Mouse (Mus musculus) right cerebral cortex, postnatal 10 days (tissue): ENCODE results near the gene Tpmt.
A peak's percentile ranks its signal among the peaks of the same experiment; 100 is the strongest.

Source experiments
- DNase-seq, 2 experiments: peaks; one replicate each; pipeline ENCODE4 v3.0.0; 2021; ENCODE audit warnings: low spot score in 2 of 2

Gene Tpmt

DNA sequence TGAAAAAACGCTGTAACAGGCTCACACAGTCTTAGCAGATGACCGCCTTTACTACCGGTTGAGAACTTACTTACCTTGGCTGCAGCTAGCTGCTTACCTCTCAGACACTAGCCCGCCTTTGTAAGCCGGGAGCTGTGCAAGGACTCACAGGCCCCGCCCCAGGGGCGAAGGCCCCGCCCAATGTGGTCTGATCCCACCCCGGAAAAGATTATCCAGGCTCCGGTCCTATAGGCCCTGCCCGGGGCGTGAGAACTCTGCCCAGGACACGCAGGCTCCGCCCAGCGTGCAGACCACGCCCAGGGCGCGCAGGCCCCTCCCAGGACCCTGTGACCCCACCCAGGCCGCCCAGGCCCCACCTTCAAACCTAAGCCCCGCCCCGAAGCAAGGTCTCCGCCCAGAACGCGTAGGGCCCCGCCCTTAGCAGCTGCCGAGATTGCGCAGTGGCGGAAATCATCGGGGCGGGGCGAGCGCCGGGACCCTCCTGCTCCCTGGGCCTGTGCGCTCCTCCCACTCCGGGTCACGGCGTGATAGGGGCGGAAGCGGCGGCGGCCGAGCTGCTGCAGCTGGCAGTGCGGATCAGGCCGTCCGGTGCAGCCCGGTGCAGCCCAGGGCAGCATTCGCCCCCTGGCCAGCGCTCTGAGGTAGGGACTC, 1.4 kb downstream of the Tpmt start, which contains the start of gene Kdm1b:
Gene Kdm1b (plus strand): TSS at position 470 of the 651 bp plus-strand sequence.
- peak; percentile 97 to 99 for DNase-seq

GRCm38 (mm10) chr13:47042024-47042633, 2.4 kb downstream of the Tpmt start:
- no peak for DNase-seq

DNA sequence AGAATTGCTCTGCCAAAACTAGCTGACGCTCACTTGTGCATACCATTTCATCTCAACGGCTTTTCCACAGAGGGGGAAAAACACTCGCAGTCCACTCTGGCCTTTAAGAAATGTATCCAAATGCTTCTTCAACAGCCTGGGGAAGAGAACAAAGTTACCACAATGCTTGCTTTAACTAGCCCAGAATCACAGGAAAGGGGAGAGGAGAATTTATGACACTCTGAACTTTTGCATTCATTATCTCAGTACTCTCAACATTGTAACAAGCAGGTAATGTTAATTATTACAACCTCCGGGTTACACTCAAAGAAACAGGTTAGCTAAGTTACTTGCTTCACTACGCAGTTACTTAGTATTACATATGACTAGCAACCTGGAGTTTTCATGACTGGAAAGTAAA, 4.5 kb downstream of the Tpmt start:
- no peak for DNase-seq

GRCm38 (mm10) chr13:47037946-47038345, 6.6 kb downstream of the Tpmt start:
- DNase-seq: no peak

DNA sequence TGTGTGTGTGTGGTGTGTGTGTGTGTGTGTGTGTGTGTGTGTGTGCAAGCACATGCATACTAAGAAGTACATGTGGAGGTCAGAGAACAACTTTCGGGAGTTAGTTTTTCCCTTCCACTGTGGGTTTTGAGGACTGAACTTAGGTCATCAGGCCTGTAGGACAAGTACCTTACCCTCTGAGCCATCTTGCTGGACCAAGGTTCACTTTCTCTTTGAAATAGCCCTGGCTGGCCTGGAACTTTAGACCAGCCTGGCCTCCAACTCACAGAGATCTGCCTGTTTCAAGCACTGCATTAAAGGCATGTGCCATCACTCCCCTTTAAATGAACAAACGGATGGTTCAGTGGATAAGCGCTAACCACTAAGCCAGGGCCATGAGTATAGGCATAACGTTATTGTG, 10.9 kb downstream of the Tpmt start:
- DNase-seq: no peak

GRCm38 (mm10) chr13:47030376-47031107, 14.0 kb downstream of the Tpmt start:
- DNase-seq: no peak

GRCm38 (mm10) chr13:47020798-47021197, 23.7 kb downstream of the Tpmt start:
- no peak for DNase-seq

GRCm38 (mm10) chr13:47019774-47020173, 24.8 kb downstream of the Tpmt start:
- no peak for DNase-seq

- DNase-seq: peak; percentile 81 to 83
Observed at GRCm38 (mm10) chr13:47017259-47017658, 27.3 kb downstream of the Tpmt start.

DNA sequence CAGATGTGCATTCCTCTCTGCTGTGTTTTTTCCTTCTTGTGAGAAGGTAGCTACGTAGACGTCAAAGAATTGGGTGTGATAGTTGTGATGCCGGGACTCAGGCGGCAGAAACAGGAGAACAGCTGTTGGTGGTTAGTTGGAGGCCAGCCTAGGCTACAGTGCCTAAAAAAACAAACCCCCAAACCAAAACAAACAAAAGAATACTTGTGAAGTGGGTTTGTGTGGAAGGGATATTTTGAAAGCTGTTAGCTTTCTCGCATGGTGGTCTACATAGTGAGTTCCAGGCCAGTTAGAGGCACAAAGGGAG, 29.4 kb downstream of the Tpmt start:
- DNase-seq: no peak

DNA sequence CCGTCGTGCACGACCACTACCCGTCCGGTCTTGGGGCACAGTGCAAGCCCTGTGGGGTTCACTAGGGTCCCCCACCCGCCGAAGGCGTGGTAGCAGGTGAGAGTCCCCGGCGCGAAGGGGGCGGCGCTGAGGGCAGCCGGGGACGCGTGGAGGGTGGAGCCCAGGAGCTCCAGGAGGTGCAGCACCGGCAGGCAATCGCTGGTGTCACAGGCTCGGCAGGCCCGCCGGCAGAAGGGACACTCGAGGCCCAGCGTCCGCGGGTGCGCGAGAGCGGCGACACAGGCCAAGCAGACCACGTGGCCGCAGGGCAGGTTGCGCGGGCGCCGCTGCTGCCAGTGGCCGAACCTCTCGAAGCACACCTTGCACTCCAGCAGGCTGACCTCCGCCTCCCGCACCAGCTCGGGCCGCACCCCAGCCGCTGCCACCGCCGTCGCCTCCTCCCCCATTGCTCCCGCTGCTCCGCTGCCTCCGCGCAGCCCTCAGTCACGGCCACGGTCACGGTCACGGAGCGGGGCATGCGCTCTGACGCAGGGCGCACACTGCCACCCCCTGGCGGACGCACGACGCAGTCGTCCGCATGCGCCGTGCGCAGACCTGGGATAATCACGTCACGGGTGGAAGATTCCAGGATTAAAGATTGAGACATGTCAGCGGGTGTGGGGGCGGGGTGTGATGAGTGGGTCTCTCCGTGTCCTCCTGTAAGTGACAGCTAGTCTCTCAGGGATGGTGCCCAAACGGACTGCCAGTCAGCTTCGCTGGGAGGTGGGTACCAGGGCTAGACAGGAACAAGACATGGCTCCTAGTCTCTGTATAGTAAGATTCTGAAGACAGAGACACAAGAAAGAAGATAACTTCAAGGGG, 30.0 kb downstream of the Tpmt start, which contains the start of gene Nhlrc1:
Gene Nhlrc1 (minus strand): TSS at position 517 of the 861 bp plus-strand sequence.
- peak; percentile 85 to 86 for DNase-seq

GRCm38 (mm10) chr13:47013740-47014139, 30.8 kb downstream of the Tpmt start:
- DNase-seq: no peak

GRCm38 (mm10) chr13:47001590-47001989, 42.9 kb downstream of the Tpmt start:
- no peak for DNase-seq

GRCm38 (mm10) chr13:46999498-46999897, 45.0 kb downstream of the Tpmt start:
- no peak for DNase-seq

DNA sequence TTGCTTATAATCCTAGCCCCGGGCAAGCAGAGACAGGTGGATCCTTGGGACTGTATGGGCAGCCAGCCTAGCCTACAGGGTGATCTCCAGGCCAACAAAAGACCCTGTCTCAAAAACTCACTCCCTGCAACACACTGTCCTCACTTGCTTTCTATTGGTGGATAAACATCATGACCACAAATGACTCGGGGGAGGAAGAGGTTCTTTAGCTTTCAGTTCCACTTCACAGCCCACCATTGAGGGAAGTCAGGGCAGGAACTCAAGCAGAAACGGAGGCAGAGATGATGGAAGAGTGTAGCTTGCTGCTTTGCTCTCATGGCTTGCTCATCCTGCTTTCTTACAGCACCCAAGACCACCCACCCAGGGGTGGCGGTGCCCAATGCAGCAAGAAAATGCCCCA, 47.2 kb downstream of the Tpmt start:
- DNase-seq: no peak

- no peak for DNase-seq
Observed at GRCm38 (mm10) chr13:46993274-46993551, 51.3 kb downstream of the Tpmt start.

DNA sequence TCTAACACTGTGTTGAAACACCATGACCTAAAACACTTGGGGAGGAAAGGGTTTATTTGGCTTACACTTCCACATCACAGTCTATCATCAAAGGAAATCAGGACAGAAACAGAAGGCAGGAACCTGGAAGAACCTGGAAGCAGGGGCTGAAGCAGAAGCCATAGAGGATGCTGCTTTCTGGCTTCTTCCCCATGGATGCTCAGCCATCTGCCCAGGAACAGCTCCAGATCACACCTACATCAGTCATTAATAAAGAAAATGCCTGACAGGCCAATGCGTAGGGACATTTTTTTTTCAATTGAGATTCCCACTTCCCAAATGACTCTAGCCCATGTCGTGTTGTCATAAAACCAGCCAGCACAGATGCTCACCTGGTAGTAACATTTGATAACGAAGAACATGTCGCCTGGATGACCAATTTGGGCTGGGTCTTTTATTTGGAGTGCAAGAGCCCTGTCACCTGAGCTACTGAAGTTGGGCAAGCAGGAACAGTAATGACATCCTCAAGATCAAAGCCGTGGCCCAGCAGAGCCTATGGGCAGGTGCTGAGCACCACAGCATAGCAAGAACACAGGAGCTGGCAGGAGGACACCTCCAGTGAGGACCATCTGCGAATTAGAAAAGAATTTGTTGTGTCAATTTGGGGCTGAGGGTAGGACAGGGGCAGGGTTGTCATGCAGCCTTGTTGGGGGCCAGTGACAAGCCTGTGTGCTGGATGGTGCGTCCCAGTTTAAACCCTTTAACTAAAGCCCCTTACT, 51.8 kb downstream of the Tpmt start:
- DNase-seq: no peak

DNA sequence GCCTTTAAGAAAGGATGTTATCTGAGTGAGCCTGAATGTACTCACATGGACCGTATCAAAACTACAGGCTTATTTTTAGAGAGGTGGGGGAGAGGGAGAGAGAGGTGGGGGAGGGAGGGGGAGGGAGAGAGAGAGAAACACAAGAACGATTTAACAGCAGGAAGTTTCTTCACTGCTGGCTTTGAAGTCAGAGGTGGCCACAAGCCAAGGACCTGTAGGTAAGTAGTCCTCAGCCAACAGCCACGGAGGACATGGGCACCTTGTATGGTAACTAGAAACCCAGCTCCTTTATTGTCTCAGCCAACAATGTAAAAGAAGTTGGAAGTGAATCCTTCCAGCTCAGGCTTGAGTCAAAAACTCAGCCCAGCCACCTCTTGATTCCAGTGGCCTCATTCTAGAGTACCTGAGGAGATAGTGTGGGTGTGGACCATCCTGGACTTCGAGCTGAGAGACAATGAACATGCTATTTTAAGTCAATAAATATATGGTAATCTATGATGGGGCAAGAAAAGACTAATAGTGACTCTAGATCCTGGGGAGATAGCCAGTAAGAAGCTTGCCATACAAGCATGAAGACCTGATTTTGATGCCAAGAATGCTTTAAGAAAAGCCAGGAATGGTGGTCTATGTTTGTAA, 54.0 kb downstream of the Tpmt start:
- no peak for DNase-seq

GRCm38 (mm10) chr13:46987941-46988340, 56.6 kb downstream of the Tpmt start:
- DNase-seq: no peak

GRCm38 (mm10) chr13:46986208-46986607, 58.3 kb downstream of the Tpmt start:
- no peak for DNase-seq

GRCm38 (mm10) chr13:46983878-46984277, 60.7 kb downstream of the Tpmt start:
- DNase-seq: no peak
